Mouse (Mus musculus) hindbrain, postnatal 0 days (tissue): Measurements from ENCODE around the gene Gpa33. TPM values are rescaled to one million over a fixed set of nuclear protein-coding genes. Genes with fewer than 3 reads are reported as not detected.
A peak's percentile ranks its signal among the peaks of the same experiment; 100 is the strongest.

ENCODE experiments used
- ATAC-seq: fragments of 200-750 bp; cut with Nextera tagmentation; 2 replicates; pipeline ENCODE4 v1.8.0; 2017; ENCODE audit warnings: mild to moderate bottlenecking, moderate TSS enrichment, moderate library complexity
- DNase-seq: peaks from one replicate; pipeline ENCODE4 v3.0.0-alpha.2; 2015; ENCODE audit warnings: low spot score
- H3K27ac ChIP-seq: fragments of 300-500 bp; sonication (generic); 2 replicates; pipeline ENCODE4 v1.5.1; 2014; ENCODE audit warnings: mild to moderate bottlenecking
- H3K27me3 ChIP-seq: fragments of 300-500 bp; sonication (generic); 2 replicates; pipeline ENCODE4 v1.6.1; 2014; ENCODE audit warnings: low read length, mixed read lengths; ENCODE audit not compliant: insufficient read depth
- H3K36me3 ChIP-seq: fragments of 300-500 bp; sonication (generic); 2 replicates; pipeline ENCODE4 v1.6.1; 2014; ENCODE audit warnings: low read length, mixed read lengths; ENCODE audit not compliant: insufficient read depth
- H3K4me1 ChIP-seq: fragments of 300-500 bp; sonication (generic); 2 replicates; pipeline ENCODE4 v1.6.1; 2014; ENCODE audit warnings: antibody characterized with exemption, low read length, mixed read lengths; ENCODE audit not compliant: insufficient read depth
- H3K4me2 ChIP-seq: fragments of 300-500 bp; sonication (generic); 2 replicates; pipeline ENCODE4 v1.6.1; 2014; ENCODE audit warnings: low read depth, mild to moderate bottlenecking, low read length, moderate library complexity, mixed read lengths
- H3K4me3 ChIP-seq: fragments of 300-500 bp; sonication (generic); 2 replicates; pipeline ENCODE4 v1.5.1; 2014; ENCODE audit warnings: low read length
- H3K9ac ChIP-seq: fragments of 300-500 bp; sonication (generic); replicated peaks from 2 replicates; pipeline ENCODE4 v1.6.1; 2014; ENCODE audit warnings: mild to moderate bottlenecking, low read length, moderate library complexity, mixed read lengths
- H3K9me3 ChIP-seq: fragments of 300-500 bp; sonication (generic); 2 replicates; pipeline ENCODE4 v1.6.1; 2016; ENCODE audit warnings: low read length, mixed read lengths
- CTCF ChIP-seq: IDR thresholded peaks from 2 replicates; pipeline ENCODE4 v1.5.1; 2016; ENCODE audit warnings: antibody characterized with exemption, control low read depth, low read depth
- whole genome bisulfite sequencing: fragments of 180-500 bp; shearing (Covaris S2); extraction: QIAGEN DNeasy Blood & Tissue Kit; methylation state at CpG from one replicate; pipeline ENCODE4 v1.1.7; 2014; 5-methylcytosine and 5-hydroxymethylcytosine counted together
- polyA plus RNA-seq: library from polyadenylated mRNA; unstranded; fragments of >200 nt; fragmentation: Nextera tagmentation; extraction: Ambion mirVana; gene quantifications from 2 replicates; pipeline ENCODE4 v1.2.1, GENCODE M21; 2015
- total RNA-seq: library from RNA; depleted of rRNA; stranded (reverse); fragments of >200 nt; gene quantifications from 2 replicates; pipeline ENCODE4 v1.2.3, GENCODE M21; 2014

Gene Gpa33
- total and polyA plus RNA-seq, 2 experiments from 2014 or later, result 0.09 TPM; not detected in 1

DNA sequence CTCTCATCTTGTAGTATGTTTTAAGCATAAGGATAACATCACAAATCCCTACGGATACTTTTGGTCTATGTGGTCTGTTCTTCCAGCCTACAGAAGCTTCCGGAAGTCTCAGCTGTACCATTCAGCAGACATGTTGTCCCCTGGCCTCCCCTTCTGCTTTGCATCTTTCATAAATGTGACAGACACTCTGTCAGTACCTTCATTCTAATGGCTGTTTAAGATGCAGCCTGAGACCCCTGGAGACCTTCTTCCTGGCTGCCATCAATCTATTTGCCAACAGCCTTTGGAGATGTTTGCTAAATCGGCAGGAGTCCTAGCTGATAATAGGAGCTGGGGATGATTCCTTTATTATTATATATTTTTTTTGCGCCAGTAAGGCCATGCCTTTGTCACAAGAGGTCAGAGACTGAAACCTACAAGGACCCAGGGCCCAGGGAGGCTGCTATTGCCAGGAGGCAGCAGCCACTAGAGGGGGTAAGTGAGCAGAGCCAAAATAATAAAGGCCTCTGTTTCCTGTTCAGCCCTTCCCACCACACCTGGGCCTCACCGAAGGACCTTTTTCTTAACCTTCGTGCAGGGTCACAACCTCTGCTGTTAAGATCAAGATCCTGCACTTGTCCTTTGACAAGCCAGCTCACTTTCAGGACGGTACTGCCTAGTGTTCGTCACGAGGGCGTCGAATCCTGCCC lies 27.0 kb upstream of the Gpa33 start:
- no peak overlapping the region for H3K4me3 ChIP-seq
- DNase-seq (no peak), ATAC-seq (no peak)
- no peak overlapping the region for H3K27ac ChIP-seq
- H3K4me1 ChIP-seq, result no peaks in the 10 kb centered on the region
- no peaks in the 10 kb centered on the region for H3K27me3 ChIP-seq
- H3K9ac ChIP-seq, result no peak overlapping the region
- TF ChIP-seq CTCF, result peak; percentile 64
- 58% methylated on average over 11 of the region's 11 CpGs for WGBS
- no peak overlapping the region for H3K4me2 ChIP-seq
- H3K9me3 ChIP-seq, result no peaks in the 10 kb centered on the region
- H3K36me3 ChIP-seq, result no peaks in the 10 kb centered on the region

DNA sequence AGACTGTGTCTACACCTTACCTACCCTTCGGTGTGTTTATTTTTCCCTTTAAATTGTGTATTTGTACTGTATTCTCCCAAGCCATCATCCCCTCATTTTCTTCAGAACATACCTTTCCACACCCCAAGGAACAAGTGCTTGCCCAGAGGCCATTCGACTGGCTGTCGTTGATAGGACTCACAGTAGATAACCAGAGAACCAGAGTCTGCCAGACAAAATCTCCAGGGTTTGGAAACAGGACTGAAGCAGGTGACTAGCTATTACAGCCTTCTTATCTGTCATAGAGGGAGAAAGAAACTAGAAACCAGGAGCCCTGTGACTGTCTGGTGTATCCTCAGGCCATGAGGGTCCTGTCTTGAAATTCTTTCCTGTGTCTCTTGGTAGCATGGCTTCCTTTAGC lies 25.2 kb upstream of the Gpa33 start:
- DNase-seq, result no peak
- H3K4me3 ChIP-seq, result no peak overlapping the region
- H3K9ac ChIP-seq, result no peak overlapping the region
- H3K9me3 ChIP-seq, result no peaks in the 10 kb centered on the region
- WGBS, result 88% methylated on average over 3 of the region's 3 CpGs
- H3K4me2 ChIP-seq, result no peak overlapping the region
- H3K4me1 ChIP-seq, result no peaks in the 10 kb centered on the region
- no peaks in the 10 kb centered on the region for H3K27me3 ChIP-seq
- no peak for ATAC-seq
- no peak for TF ChIP-seq CTCF
- H3K27ac ChIP-seq, result no peak overlapping the region
- no peaks in the 10 kb centered on the region for H3K36me3 ChIP-seq

DNA sequence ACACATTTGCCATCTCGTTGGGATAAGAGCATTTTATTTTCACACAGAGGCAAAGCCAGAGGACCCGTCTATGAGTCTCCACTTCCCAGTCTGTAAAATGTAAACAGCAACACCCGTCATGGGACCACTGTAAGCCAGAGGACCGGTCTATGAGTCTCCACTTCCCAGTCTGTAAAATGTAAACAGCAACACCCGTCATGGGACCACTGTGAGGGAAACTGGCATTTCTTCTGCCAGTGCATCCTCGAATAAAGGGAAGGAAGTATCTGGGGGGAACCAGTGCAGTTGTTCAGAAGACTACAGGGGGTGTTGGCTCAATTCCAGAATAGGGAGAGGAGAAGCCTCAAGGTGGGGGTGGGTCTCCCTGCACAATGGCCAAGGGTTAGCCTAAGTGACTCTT lies 24.6 kb upstream of the Gpa33 start:
- 73% methylated on average over 6 of the region's 6 CpGs for WGBS
- no peak for ATAC-seq
- H3K36me3 ChIP-seq, result no peaks in the 10 kb centered on the region
- no peak overlapping the region for H3K27ac ChIP-seq
- no peak overlapping the region for H3K4me3 ChIP-seq
- no peaks in the 10 kb centered on the region for H3K27me3 ChIP-seq
- no peaks in the 10 kb centered on the region for H3K4me1 ChIP-seq
- TF ChIP-seq CTCF, result no peak
- H3K9ac ChIP-seq, result no peak overlapping the region
- no peak for DNase-seq
- no peak overlapping the region for H3K4me2 ChIP-seq
- H3K9me3 ChIP-seq, result no peaks in the 10 kb centered on the region

DNA sequence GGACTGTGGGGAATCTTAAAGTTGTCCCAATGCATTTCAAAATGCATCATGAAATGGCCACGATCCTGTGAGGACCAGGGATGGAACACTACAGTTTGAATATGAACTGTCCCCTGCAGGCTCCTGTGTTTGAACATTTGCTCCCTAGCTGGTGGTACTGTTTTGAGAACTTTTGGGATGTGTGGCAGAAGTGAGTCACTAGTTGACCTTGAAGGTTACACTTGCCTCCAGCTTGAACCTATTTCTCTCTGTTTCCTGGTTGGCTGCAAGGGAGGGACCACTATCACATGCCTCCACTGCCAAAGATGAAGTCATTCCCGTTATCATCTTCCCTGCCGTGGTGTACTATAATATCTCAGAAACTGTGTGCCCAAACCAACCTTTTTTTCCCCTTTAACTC lies 15.1 kb upstream of the Gpa33 start:
- H3K9ac ChIP-seq, result no peak overlapping the region
- H3K36me3 ChIP-seq, result no peaks in the 10 kb centered on the region
- WGBS, result 90% methylated on average over 3 of the region's 3 CpGs
- no peaks in the 10 kb centered on the region for H3K27me3 ChIP-seq
- no peak overlapping the region for H3K27ac ChIP-seq
- no peaks in the 10 kb centered on the region for H3K9me3 ChIP-seq
- H3K4me3 ChIP-seq, result no peak overlapping the region
- DNase-seq (no peak), ATAC-seq (no peak)
- H3K4me1 ChIP-seq, result no peaks in the 10 kb centered on the region
- no peak for TF ChIP-seq CTCF
- no peak overlapping the region for H3K4me2 ChIP-seq

DNA sequence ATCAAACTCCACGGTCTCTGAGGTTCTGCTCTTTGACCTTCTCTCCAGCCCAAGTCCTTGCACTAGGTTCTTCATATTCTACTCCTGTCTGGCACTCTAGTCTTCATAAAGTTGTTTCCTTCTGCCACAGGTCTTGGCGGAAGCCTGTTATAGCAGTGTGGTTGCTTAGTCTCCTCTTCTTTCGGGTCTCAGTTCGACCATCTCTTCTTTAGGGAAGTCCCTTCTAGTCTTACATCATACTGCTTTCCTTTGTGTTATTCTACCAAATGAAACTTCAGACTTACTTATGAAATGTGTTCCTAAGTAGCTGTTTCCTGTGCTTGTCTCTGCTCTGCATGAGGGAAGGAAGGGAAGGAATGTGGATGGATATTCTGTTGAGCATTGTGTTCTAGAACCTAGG lies 14.3 kb upstream of the Gpa33 start:
- WGBS, result 93% methylated on average over 4 of the region's 4 CpGs
- no peak for DNase-seq
- no peaks in the 10 kb centered on the region for H3K9me3 ChIP-seq
- H3K4me1 ChIP-seq, result no peaks in the 10 kb centered on the region
- H3K27ac ChIP-seq, result no peak overlapping the region
- TF ChIP-seq CTCF, result no peak
- no peak overlapping the region for H3K9ac ChIP-seq
- H3K4me3 ChIP-seq, result no peak overlapping the region
- H3K36me3 ChIP-seq, result no peaks in the 10 kb centered on the region
- H3K4me2 ChIP-seq, result no peak overlapping the region
- no peak for ATAC-seq
- no peaks in the 10 kb centered on the region for H3K27me3 ChIP-seq

DNA sequence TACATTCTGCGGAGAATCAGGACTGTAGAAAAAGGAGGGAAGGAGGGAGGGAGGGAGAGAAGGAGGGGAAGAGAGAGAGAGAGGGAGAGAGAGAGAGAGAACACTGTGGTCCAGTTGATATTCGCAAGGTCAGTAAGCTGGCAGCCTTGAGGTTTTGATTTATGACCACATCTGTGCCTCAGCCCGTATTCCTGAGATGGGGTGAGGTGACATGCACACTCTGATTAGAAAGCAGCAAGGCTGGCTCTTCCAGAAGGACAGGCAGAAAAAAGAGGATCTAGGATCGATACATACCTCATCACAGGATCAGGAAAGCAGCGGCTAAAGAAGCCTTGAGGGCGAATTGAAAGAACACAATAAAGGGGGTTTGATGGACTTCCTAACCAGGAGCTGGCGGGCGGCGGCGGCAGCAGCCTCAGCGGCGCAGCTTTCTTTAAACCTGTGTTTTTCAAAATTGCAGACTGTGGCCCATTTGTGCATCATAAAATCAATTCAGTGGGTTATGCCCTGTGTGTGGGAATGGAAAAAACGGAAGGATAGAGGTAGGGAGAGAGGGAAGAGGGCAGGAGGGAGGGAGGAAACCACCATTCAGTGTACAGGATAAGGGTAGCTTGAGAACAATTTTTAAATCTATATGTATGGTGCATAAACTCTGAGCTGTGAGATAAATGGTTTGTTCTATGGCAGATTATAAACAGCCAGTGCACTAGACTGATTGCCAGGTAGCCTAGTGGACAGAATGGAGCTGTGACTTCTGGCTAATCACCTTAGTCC lies 12.0 kb upstream of the Gpa33 start:
- WGBS, result 72% methylated on average over 13 of the region's 13 CpGs
- no peaks in the 10 kb centered on the region for H3K4me1 ChIP-seq
- H3K36me3 ChIP-seq, result no peaks in the 10 kb centered on the region
- no peaks in the 10 kb centered on the region for H3K9me3 ChIP-seq
- H3K4me3 ChIP-seq, result no peak overlapping the region
- no peaks in the 10 kb centered on the region for H3K27me3 ChIP-seq
- ATAC-seq, result no peak; the same call in 1 of the 2 replicates
- no peak overlapping the region for H3K27ac ChIP-seq
- H3K4me2 ChIP-seq, result no peak overlapping the region
- DNase-seq, result no peak
- no peak for TF ChIP-seq CTCF
- H3K9ac ChIP-seq, result no peak overlapping the region

DNA sequence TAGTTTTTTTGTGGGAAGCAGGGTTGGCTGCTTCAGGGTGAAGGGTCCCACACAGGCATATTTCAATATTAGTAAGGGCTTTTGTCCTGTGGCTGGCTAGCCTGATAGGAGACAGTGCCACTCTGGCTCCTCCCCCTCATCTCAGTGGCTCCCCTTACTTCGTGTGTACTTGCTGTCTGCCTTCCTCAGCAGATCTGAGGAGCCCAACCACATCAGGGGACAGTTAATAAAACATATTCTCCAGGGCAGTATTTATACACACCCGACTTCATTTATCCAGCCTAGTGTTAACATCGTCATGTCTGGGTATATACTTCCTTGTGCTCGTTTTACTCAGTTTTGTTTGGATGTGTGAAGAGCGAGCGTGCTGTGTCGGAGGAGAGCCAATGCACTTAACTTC lies 7.9 kb upstream of the Gpa33 start:
- H3K4me3 ChIP-seq, result no peak overlapping the region
- no peak overlapping the region for H3K4me2 ChIP-seq
- H3K9ac ChIP-seq, result no peak overlapping the region
- no peak overlapping the region for H3K27ac ChIP-seq
- ATAC-seq (no peak), DNase-seq (no peak)
- no peaks in the 10 kb centered on the region for H3K9me3 ChIP-seq
- no peaks in the 10 kb centered on the region for H3K27me3 ChIP-seq
- no peaks in the 10 kb centered on the region for H3K36me3 ChIP-seq
- 85% methylated on average over 7 of the region's 7 CpGs for WGBS
- TF ChIP-seq CTCF, result no peak
- no peaks in the 10 kb centered on the region for H3K4me1 ChIP-seq
